Mouse (Mus musculus): Measurements from ENCODE around the gene Trmt1. TPM values are rescaled to one million over a fixed set of nuclear protein-coding genes. Genes with fewer than 3 reads are reported as not detected.

The Trmt1 gene
- 155 and 174 TPM in 2 replicates for polyA plus RNA-seq (2012; rRNA removed)

GRCm38 (mm10) chr8:84686191-84687002 is at the start of gene Trmt1:
Gene Trmt1 (plus strand): TSS chr8:84686307.

GRCm38 (mm10) chr8:84662581-84663065 is 23.5 kb upstream of the Trmt1 start, which contains the start of gene Ier2:
Gene Ier2 (minus strand): TSS chr8:84662852.

GRCm38 (mm10) chr8:84687705-84688100 is 1.6 kb downstream of the Trmt1 start, which contains the start of gene Nacc1:
Gene Nacc1 (minus strand): TSS chr8:84687862.

GRCm38 (mm10) chr8:84700941-84701911 is 15.1 kb downstream of the Trmt1 start, which contains the start of gene Lyl1:
Gene Lyl1 (plus strand): TSS chr8:84701457.

GRCm38 (mm10) chr8:84722850-84723570 is 36.9 kb downstream of the Trmt1 start, which contains the start of gene G430095P16Rik:
Gene G430095P16Rik (plus strand): TSS chr8:84723007.

Other genes starting within 250 kb of the Trmt1 start
- gene Ier2, start 23.5 kb upstream of the Trmt1 start, polyA plus RNA-seq (2012; rRNA removed): 17.5 and 18.9 TPM in 2 replicates
- 196 and 200 TPM in 2 replicates for gene Nacc1, start 1.6 kb downstream of the Trmt1 start, polyA plus RNA-seq (2012; rRNA removed)
- gene Lyl1, start 15.2 kb downstream of the Trmt1 start, polyA plus RNA-seq (2012; rRNA removed): 7.4 and 9.1 TPM in 2 replicates
- 0.33 and 0.97 TPM in 2 replicates for gene G430095P16Rik, start 36.7 kb downstream of the Trmt1 start, polyA plus RNA-seq (2012; rRNA removed)
- 78.5 and 79.3 TPM in 2 replicates for gene Nfix, start 114.0 kb downstream of the Trmt1 start, polyA plus RNA-seq (2012; rRNA removed)
- 2.2 and 3.9 TPM in 2 replicates for gene Dand5, start 136.5 kb downstream of the Trmt1 start, polyA plus RNA-seq (2012; rRNA removed)
- gene Gadd45gip1, start 145.2 kb downstream of the Trmt1 start, polyA plus RNA-seq (2012; rRNA removed): 111 and 172 TPM in 2 replicates
- 67.1 and 86.6 TPM in 2 replicates for gene Rad23a, start 154.4 kb downstream of the Trmt1 start, polyA plus RNA-seq (2012; rRNA removed)
- gene Calr, start 160.6 kb downstream of the Trmt1 start, polyA plus RNA-seq (2012; rRNA removed): 235 and 272 TPM in 2 replicates
- 62.9 and 83.9 TPM in 2 replicates for gene Farsa, start 170.7 kb downstream of the Trmt1 start, polyA plus RNA-seq (2012; rRNA removed)
- gene Syce2, start 185.8 kb downstream of the Trmt1 start, polyA plus RNA-seq (2012; rRNA removed): 9.6 and 13.0 TPM in 2 replicates
- gene Gcdh, start 207.6 kb downstream of the Trmt1 start, polyA plus RNA-seq (2012; rRNA removed): 119 and 170 TPM in 2 replicates
- gene Klf1, start 215.6 kb downstream of the Trmt1 start, polyA plus RNA-seq (2012; rRNA removed): 0.68 and 1.3 TPM in 2 replicates
- gene Dnase2a, start 222.3 kb downstream of the Trmt1 start, polyA plus RNA-seq (2012; rRNA removed): 14.7 and 22.8 TPM in 2 replicates